Mouse (Mus musculus): ENCODE data around the gene Gsg1l2.

Gene Gsg1l2

GRCm38 (mm10) chr11:67820221-67820620 lies 45.8 kb downstream of the Gsg1l2 start:
- DNase-seq: no peak

GRCm38 (mm10) chr11:67821560-67821959 lies 47.2 kb downstream of the Gsg1l2 start:
- DNase-seq: no peak

- no peak for DNase-seq
These were observed 54.1 kb downstream of the Gsg1l2 start for GRCm38 (mm10) chr11:67828360-67829059.

- no peak for DNase-seq
These were observed 55.1 kb downstream of the Gsg1l2 start for GRCm38 (mm10) chr11:67829530-67829929.

- DNase-seq: no peak
These were observed 57.4 kb downstream of the Gsg1l2 start for GRCm38 (mm10) chr11:67831820-67832219.

- DNase-seq: no peak
These were observed 61.1 kb downstream of the Gsg1l2 start for GRCm38 (mm10) chr11:67835408-67836078.

All from heart, adult 11 months (tissue).